Comparison of ENCODE assay signal across 30 mouse cellular contexts in the genomic region with DNA sequence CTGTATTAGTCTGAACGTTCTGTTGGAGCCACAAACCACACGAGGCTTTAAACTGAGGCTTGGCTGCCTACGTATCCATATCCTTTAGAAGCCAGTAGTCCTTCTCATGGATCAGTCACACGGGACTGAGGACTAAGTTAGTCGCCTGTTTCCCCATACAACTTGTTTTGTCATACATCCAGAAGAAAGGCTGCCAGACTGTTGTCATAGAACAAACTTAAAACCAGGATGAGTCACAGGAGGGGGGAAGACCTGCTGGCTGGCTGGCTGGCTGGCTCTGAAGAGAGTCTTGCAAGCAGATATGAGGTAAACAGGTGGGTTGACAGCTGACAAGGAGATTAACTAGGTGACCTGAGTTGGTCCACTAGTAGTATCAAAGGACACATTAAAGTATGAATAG. TPM values are rescaled to one million over a fixed set of nuclear protein-coding genes. Genes with fewer than 3 reads are reported as not detected.
"Had no signal": no experiment of that assay in that cellular context is flagged by ENCODE, and none has a peak within 500 bp of the region (broad histone marks: within the 10 kb centered on the region; RNA-seq: fewer than 3 reads in every experiment).

No protein-coding gene starts in this region.

- H3K27me3 ChIP-seq: kidney, embryonic 15.5 days; limb, embryonic 12.5 days; limb, embryonic 15.5 days; midbrain, embryonic 13.5 days; neural tube, embryonic 13.5 days had no signal

- ATAC-seq: liver, postnatal 0 days; lung, postnatal 0 days; midbrain, embryonic 13.5 days; midbrain, embryonic 16.5 days had no signal

- H3K4me1 ChIP-seq: kidney, embryonic 15.5 days; megakaryocyte, embryonic 14.5 days had no signal

- H3K4me3 ChIP-seq: kidney, embryonic 15.5 days; limb, embryonic 12.5 days; limb, embryonic 15.5 days; megakaryocyte, embryonic 14.5 days; midbrain, embryonic 10.5 days; midbrain, embryonic 13.5 days; myocyte; neural tube, embryonic 13.5 days had no signal

- H3K36me3 ChIP-seq: kidney, embryonic 15.5 days; limb, embryonic 12.5 days; limb, embryonic 15.5 days; midbrain, embryonic 10.5 days; midbrain, embryonic 13.5 days; neural tube, embryonic 13.5 days had no signal

- H3K27ac ChIP-seq: kidney, embryonic 15.5 days; limb, embryonic 12.5 days; limb, embryonic 15.5 days; liver, embryonic 14.5 days; midbrain, embryonic 10.5 days; midbrain, embryonic 13.5 days; neural tube, embryonic 13.5 days had no signal

- H3K4me2 ChIP-seq: kidney, embryonic 15.5 days; limb, embryonic 12.5 days; limb, embryonic 15.5 days; liver, embryonic 11.5 days; lung, embryonic 14.5 days; midbrain, embryonic 13.5 days; neural tube, embryonic 13.5 days had no signal

- DNase-seq: kidney, postnatal 10 days; kidney, postnatal 36 days; left cerebral cortex, postnatal 4 days; liver, postnatal 0 days; lung, embryonic 14.5 days; lung, postnatal 36 days; thymus, adult 18-20 months; thymus, postnatal 36 days had no signal

- H3K9ac ChIP-seq: kidney, embryonic 15.5 days; limb, embryonic 12.5 days; limb, embryonic 15.5 days; liver, embryonic 14.5 days; liver, postnatal 0 days; lung, embryonic 14.5 days; midbrain, embryonic 13.5 days; neural tube, embryonic 13.5 days had no signal

- H3K9me3 ChIP-seq: kidney, embryonic 15.5 days; limb, embryonic 12.5 days; limb, embryonic 15.5 days; megakaryocyte, embryonic 14.5 days; midbrain, embryonic 10.5 days; midbrain, embryonic 13.5 days; neural tube, embryonic 13.5 days had no signal

RNA-seq across cellular contexts. Expression of a gene that starts 28.9 kb away (rescaled TPM):
- total RNA-seq: layer of hippocampus, adult 8-10 months; layer of hippocampus, postnatal 14 days; left cerebral cortex, adult 8-10 months; left cerebral cortex, postnatal 14 days; left cerebral cortex, postnatal 4 days; monocyte, adult 5-6 weeks had no signal
- polyA plus RNA-seq: kidney, embryonic 15.5 days; limb, embryonic 12.5 days; limb, embryonic 15.5 days; liver, embryonic 11.5 days; liver, embryonic 14.5 days; liver, postnatal 0 days; lung, postnatal 0 days; midbrain, embryonic 10.5 days; midbrain, embryonic 16.5 days; myocyte; neural tube, embryonic 13.5 days; small intestine, adult 2 months; spleen, adult 2 months; stomach, embryonic 16.5 days; urinary bladder, adult 2 months had no signal

RNA-seq across cellular contexts. Expression of a gene that starts 49.0 kb away (rescaled TPM):
- total RNA-seq: layer of hippocampus, postnatal 14 days; left cerebral cortex, postnatal 14 days; left cerebral cortex, postnatal 4 days; monocyte, adult 5-6 weeks had no signal
- polyA plus RNA-seq: limb, embryonic 12.5 days; limb, embryonic 15.5 days; liver, embryonic 11.5 days; lung, postnatal 0 days; midbrain, embryonic 10.5 days; midbrain, embryonic 16.5 days; myocyte; neural tube, embryonic 13.5 days; small intestine, adult 2 months; testis, adult 2 months; urinary bladder, adult 2 months had no signal
